Mouse (Mus musculus) limb, embryonic 10.5 days (tissue): ENCODE data around the gene Pigk. TPM values are rescaled to one million over a fixed set of nuclear protein-coding genes. Genes with fewer than 3 reads are reported as not detected.

Source experiments
- DNase-seq: peaks from one replicate; pipeline ENCODE4 v3.0.0-alpha.2; 2017; ENCODE audit warnings: low spot score
- H3K27ac ChIP-seq: fragments of 300-500 bp; sonication (generic); 2 replicates; pipeline ENCODE4 v1.5.1; 2016; ENCODE audit warnings: mild to moderate bottlenecking
- H3K27me3 ChIP-seq: fragments of 300-500 bp; sonication (generic); 2 replicates; pipeline ENCODE4 v1.6.1; 2016; ENCODE audit warnings: low read depth, mild to moderate bottlenecking; ENCODE audit not compliant: poor library complexity, severe bottlenecking
- H3K36me3 ChIP-seq: fragments of 300-500 bp; sonication (generic); 2 replicates; pipeline ENCODE4 v1.6.1; 2016; ENCODE audit warnings: mild to moderate bottlenecking, moderate library complexity
- H3K4me1 ChIP-seq: fragments of 300-500 bp; sonication (generic); 2 replicates; pipeline ENCODE4 v1.6.1; 2016
- H3K4me3 ChIP-seq: fragments of 300-500 bp; sonication (generic); 2 replicates; pipeline ENCODE4 v1.5.1; 2016; ENCODE audit warnings: mild to moderate bottlenecking, moderate library complexity
- H3K9me3 ChIP-seq: fragments of 300-500 bp; sonication (generic); replicated peaks from 2 replicates; pipeline ENCODE4 v1.6.1; 2016; ENCODE audit warnings: mild to moderate bottlenecking
- WGBS: fragments of 180-500 bp; shearing (Covaris S2); methylation state at CpG from one replicate; pipeline ENCODE4 v1.1.7; 2016; 5-methylcytosine and 5-hydroxymethylcytosine counted together
- polyA plus RNA-seq: library from polyadenylated mRNA; unstranded; fragments of >200 nt; fragmentation: Nextera tagmentation; extraction: Ambion mirVana; gene quantifications from 2 replicates; pipeline ENCODE4 v1.2.1, GENCODE M21; 2016

Gene Pigk
- polyA plus RNA-seq, 1 experiment from 2014 or later = 39.5 TPM

GRCm38 (mm10) chr3:152905800-152906199, 191.9 kb downstream of the Pigk start:
- DNase-seq = no peak
- H3K27ac ChIP-seq = no peak overlapping the region
- H3K36me3 ChIP-seq = no peaks in the 10 kb centered on the region
- H3K27me3 ChIP-seq = no peaks in the 10 kb centered on the region
- 78% methylated on average over 10 of the region's 10 CpGs for WGBS
- no peaks in the 10 kb centered on the region for H3K9me3 ChIP-seq
- no peak overlapping the region for H3K4me3 ChIP-seq
- H3K4me1 ChIP-seq = 0 out of 2 replicates have a peak, but pooled peaks cover 2% of the 10 kb centered on the region

GRCm38 (mm10) chr3:152907087-152907486, 193.2 kb downstream of the Pigk start:
- DNase-seq = no peak
- no peak overlapping the region for H3K4me3 ChIP-seq
- WGBS = 84% methylated on average over 5 of the region's 5 CpGs

GRCm38 (mm10) chr3:152907683-152908082, 193.8 kb downstream of the Pigk start:
- WGBS = 83% methylated on average over 5 of the region's 5 CpGs
- no peaks in the 10 kb centered on the region for H3K27me3 ChIP-seq
- DNase-seq = no peak
- no peaks in the 10 kb centered on the region for H3K36me3 ChIP-seq
- H3K4me1 ChIP-seq = 0 out of 2 replicates have a peak, but pooled peaks cover 2% of the 10 kb centered on the region
- H3K4me3 ChIP-seq = no peak overlapping the region
- H3K9me3 ChIP-seq = no peaks in the 10 kb centered on the region
- no peak overlapping the region for H3K27ac ChIP-seq

More at GRCm38 (mm10) chr3:152907087-152907486, 193.2 kb downstream of the Pigk start:
- no peaks in the 10 kb centered on the region for H3K36me3 ChIP-seq
- no peaks in the 10 kb centered on the region for H3K27me3 ChIP-seq
- H3K9me3 ChIP-seq = no peaks in the 10 kb centered on the region
- H3K27ac ChIP-seq = no peak overlapping the region
- H3K4me1 ChIP-seq = 0 out of 2 replicates have a peak, but pooled peaks cover 2% of the 10 kb centered on the region

- WGBS = 90% methylated on average over 4 of the region's 4 CpGs
- Histone ChIP-seq H3K4me3 (no peak overlapping the region), H3K27me3 (no peaks in the 10 kb centered on the region), H3K36me3 (no peaks in the 10 kb centered on the region), H3K4me1 (0 out of 2 replicates have a peak, but pooled peaks cover 2% of the 10 kb centered on the region), H3K9me3 (no peaks in the 10 kb centered on the region), H3K27ac (no peak overlapping the region)
- DNase-seq = no peak
These were observed 197.7 kb downstream of the Pigk start for GRCm38 (mm10) chr3:152911578-152911977.

DNA sequence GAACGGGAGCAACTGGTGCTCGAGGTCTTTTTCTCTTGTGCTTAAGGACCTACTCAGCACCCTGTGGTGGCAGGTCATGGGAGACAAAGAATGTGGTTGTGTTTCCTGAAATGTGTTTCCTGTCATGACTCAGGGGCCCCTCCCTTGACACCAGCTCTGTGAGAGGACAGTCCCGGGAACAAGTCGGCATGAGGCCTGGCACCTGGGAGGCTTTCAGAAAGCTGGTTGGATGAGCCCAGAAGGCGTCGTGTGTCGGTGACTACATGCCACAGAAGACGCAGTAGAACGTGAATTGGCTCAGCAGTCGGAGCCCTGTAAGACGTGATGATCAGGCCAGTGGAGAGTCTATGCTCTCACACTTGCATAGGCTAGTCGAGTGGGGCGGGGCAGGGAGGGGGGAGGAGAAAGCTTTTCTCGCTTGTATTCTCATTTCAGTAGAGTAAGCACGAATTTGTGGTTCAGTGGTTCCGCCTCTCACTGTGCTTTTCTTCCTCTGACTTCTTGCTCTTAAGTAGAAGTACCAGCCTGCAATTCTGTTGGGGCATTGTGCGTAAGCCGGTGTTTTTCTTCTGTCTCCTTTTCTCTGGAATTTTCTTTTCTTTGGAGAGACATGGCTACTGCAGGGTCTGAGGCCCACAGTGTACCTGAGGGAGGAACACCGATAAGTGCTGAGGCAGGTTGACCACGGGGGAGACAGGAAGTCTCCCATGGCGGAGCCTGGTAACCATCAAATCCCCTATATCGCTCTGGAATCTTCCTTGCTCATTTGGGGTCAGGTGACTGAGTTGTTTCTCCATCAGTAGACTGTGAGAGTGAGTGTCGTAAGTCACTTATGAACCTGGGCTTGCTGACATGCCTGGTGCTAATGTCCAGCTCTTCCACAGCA, 198.6 kb downstream of the Pigk start:
- WGBS = 88% methylated on average over 23 of the region's 23 CpGs
- Histone ChIP-seq H3K4me3 (no peak overlapping the region), H3K4me1 (0 out of 2 replicates have a peak, but pooled peaks cover 2% of the 10 kb centered on the region), H3K36me3 (no peaks in the 10 kb centered on the region), H3K27ac (no peak overlapping the region), H3K9me3 (no peaks in the 10 kb centered on the region), H3K27me3 (no peaks in the 10 kb centered on the region)
- DNase-seq = no peak

DNA sequence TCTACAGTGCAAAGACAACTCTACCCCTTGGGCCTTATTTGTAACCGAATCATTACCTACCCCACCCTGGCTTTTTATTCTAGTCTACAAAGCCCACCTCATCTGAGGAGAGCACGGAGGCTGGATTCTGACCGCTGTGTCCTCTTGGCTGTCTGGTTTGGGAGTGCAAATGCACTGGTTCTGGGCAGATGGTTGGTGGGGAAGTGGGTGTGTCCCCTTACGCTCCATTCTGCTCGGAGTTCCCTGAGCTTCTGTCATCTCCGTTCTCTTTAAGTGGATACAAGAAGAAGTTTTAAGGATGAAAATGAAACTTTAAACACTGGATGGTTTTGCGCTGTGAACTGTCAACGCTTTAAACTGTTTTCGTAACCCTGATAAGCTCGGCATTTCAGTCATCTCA, 199.2 kb downstream of the Pigk start:
- Histone ChIP-seq H3K36me3 (no peaks in the 10 kb centered on the region), H3K27ac (no peak overlapping the region), H3K9me3 (no peaks in the 10 kb centered on the region), H3K27me3 (no peaks in the 10 kb centered on the region), H3K4me3 (no peak overlapping the region), H3K4me1 (no peaks in the 10 kb centered on the region)
- 93% methylated on average over 10 of the region's 10 CpGs for WGBS
- no peak for DNase-seq

- Histone ChIP-seq H3K4me3 (no peak overlapping the region), H3K27ac (no peak overlapping the region), H3K27me3 (no peaks in the 10 kb centered on the region), H3K4me1 (no peaks in the 10 kb centered on the region), H3K36me3 (no peaks in the 10 kb centered on the region), H3K9me3 (no peaks in the 10 kb centered on the region)
- no peak for DNase-seq
- WGBS = 98% methylated on average over 3 of the region's 3 CpGs
These were observed 199.7 kb downstream of the Pigk start for GRCm38 (mm10) chr3:152913625-152914024.

DNA sequence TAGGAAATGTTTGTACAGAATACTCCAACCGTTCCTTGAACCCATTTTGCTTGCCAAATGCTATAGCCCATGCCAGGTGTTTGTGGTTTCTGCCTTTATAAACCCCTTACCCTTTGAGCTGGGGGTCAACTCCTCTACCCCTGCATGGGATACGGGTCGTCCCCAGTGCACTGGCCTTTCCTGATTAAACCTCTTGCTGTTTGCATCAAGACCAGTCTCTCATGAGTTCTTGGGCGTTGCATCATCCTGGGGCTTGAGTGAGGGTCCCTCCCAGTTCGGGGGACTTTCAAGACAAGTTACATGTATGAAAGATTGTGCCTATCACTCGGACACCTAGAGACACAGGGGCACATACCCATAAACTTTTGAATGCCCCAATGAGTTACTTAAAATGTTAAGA, 200.5 kb downstream of the Pigk start:
- Histone ChIP-seq H3K36me3 (no peaks in the 10 kb centered on the region), H3K27me3 (no peaks in the 10 kb centered on the region), H3K27ac (no peak overlapping the region), H3K4me1 (no peaks in the 10 kb centered on the region), H3K9me3 (no peaks in the 10 kb centered on the region), H3K4me3 (no peak overlapping the region)
- DNase-seq = no peak
- WGBS = 89% methylated on average over 6 of the region's 6 CpGs

DNA sequence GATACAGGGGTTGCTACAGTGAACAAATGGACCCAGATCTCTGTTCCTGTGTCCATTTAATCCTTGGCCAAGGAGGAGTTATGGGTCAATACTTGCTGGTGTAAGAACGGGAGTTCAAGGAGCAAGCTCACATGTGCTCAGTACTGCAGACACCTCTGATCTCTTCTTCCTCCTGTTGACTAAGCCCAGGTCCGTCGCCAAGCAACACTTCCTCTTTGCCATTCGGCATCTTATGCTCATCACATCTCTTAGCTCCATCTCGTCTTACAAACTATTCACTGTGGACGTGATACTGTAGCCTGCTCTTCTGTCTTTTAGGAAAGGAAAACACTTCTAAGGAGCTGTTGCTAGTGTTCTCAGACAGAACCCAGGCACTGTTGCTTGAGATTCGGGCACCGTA, 203.7 kb downstream of the Pigk start:
- H3K36me3 ChIP-seq = no peaks in the 10 kb centered on the region
- no peaks in the 10 kb centered on the region for H3K27me3 ChIP-seq
- no peaks in the 10 kb centered on the region for H3K9me3 ChIP-seq
- no peak overlapping the region for H3K4me3 ChIP-seq
- no peak overlapping the region for H3K27ac ChIP-seq
- no peak for DNase-seq
- WGBS = 81% methylated on average over 8 of the region's 8 CpGs
- H3K4me1 ChIP-seq = peaks cover 9% of the 10 kb centered on the region; the same call in 1 of the 2 replicates

DNA sequence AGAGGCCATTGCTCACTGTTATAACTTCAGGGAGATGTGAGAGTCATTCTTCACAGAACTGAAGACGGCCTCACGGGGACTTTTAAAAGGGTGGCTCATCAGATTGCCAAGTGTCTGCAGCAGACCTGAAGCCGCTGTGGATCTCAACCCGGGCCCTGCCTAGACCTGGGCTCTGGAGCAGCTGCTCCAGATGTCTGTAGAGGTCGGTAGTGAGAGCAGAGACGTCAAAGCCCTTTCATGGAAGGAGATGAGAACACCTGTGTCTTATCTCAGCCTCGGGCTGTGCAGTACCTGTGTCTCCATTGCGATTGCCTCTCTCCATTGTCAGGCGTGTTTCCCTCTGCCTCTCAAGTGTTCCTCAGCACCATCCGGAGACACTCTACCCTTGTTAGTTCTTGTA, 205.2 kb downstream of the Pigk start:
- Histone ChIP-seq H3K4me3 (no peak overlapping the region), H3K36me3 (no peaks in the 10 kb centered on the region), H3K4me1 (peaks cover 9% of the 10 kb centered on the region; the same call in 1 of the 2 replicates), H3K27ac (no peak overlapping the region), H3K9me3 (no peaks in the 10 kb centered on the region), H3K27me3 (no peaks in the 10 kb centered on the region)
- no peak for DNase-seq
- WGBS = 74% methylated on average over 10 of the region's 10 CpGs

GRCm38 (mm10) chr3:152920365-152920764, 206.5 kb downstream of the Pigk start:
- WGBS = 77% methylated on average over 3 of the region's 3 CpGs
- Histone ChIP-seq H3K9me3 (no peaks in the 10 kb centered on the region), H3K27ac (no peak overlapping the region), H3K4me1 (peaks cover 9% of the 10 kb centered on the region; the same call in 1 of the 2 replicates), H3K27me3 (no peaks in the 10 kb centered on the region), H3K4me3 (no peak overlapping the region), H3K36me3 (no peaks in the 10 kb centered on the region)
- no peak for DNase-seq

GRCm38 (mm10) chr3:152923530-152923929, 209.6 kb downstream of the Pigk start:
- Histone ChIP-seq H3K27me3 (no peaks in the 10 kb centered on the region), H3K4me1 (peaks cover 22% of the 10 kb centered on the region), H3K36me3 (no peaks in the 10 kb centered on the region), H3K27ac (no peak overlapping the region), H3K4me3 (no peak overlapping the region), H3K9me3 (no peaks in the 10 kb centered on the region)
- DNase-seq = no peak
- 77% methylated on average over 15 of the region's 15 CpGs for WGBS

DNA sequence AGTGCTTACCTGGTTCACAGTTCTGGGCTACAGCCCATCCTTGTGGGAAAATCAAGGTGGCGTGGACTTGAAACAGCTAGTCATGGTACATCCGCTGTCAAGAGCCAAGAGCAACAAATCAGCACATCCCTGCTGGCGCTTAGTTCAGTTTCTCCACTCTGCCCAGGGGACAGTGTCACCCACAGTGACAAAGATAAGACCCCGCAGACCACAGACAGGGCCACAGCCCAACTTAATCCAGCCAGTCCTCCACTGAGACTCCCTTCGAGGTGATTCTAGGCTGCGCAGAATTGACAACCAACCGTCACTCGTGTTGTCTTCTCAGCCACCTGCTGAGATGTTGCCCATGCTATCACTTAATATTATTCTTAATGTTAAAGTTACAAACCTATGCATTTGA, 211.5 kb downstream of the Pigk start:
- Histone ChIP-seq H3K27me3 (no peaks in the 10 kb centered on the region), H3K27ac (no peak overlapping the region), H3K4me3 (no peak overlapping the region), H3K4me1 (peaks cover 31% of the 10 kb centered on the region), H3K36me3 (no peaks in the 10 kb centered on the region), H3K9me3 (no peaks in the 10 kb centered on the region)
- WGBS = 89% methylated on average over 8 of the region's 8 CpGs
- no peak for DNase-seq
